Mouse (Mus musculus): ENCODE results near the gene Gstm7. TPM values are rescaled to one million over a fixed set of nuclear protein-coding genes. Genes with fewer than 3 reads are reported as not detected.
"Not testable (repeated sequence)": the region's sequence is repeated elsewhere in the genome, so short reads cannot be mapped to it uniquely, and the experiment has no call there.

Gstm7 gene
- 1 to 10 TPM; 1.4 to 2.1 TPM for polyA plus RNA-seq (2017; shearing (Covaris generic))

DNA sequence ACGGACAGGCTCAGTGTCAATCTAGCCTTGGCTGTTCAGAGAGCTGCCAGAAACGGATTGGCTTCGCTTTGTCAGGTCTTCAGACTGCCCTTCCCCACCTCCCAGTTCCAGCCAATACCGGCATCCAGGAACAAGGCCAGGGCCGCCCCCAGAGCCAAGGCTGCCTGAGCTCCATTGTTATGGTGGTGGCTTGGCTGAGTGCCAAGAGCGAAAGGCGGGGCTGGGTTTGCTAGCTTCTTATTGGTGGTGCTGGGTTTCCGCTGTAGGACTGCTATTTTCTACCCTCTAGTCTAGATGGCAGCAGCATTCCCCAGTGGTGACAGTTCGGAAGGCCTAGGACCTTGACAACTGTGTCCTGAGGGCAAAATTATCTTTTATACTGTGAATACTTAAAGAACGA is at the start of gene Gstm7:
Gene Gstm7 (minus strand): TSS at position 148 of the 400 bp plus-strand sequence.
- ATAC-seq: peak; percentile 97

DNA sequence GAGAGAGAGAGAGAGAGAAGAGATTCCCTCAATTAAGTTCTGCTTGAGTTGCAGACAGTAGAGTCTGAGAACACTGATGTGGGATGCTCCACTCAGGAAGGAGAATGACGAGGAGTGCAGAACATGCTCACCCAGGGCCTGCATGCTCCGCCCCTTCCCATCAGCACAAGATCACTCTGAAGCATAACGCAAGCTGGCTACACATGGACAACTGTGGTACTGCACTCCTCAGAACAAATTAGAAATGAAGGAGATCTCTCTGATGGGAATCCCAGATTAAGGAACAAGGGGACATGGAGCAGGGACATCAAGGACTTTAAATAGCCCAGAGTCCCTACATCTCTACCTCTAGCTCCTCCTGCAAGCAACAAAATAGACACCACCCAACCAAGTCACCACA is 49.6 kb upstream of the Gstm7 start:
- no peak for ATAC-seq

DNA sequence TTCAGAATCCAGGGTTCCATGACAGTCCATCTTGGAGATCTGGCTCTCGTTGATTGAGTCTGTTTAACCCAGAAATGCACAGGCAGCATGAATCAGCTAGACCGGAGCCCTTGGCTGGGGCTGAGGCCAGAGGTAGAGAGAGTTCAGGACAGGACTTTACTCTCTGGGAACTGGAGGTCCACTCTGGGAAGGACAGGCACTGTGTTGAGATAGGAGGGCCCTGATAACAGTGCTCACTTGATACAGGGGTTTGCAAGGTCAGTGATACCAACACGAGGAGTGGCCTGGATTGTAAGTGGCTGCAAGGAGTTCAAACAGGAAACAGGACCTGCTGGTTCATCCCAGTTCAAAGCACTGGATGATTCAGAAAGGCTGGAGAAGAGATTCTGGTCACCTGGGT is 46.1 kb upstream of the Gstm7 start:
- no peak for ATAC-seq

DNA sequence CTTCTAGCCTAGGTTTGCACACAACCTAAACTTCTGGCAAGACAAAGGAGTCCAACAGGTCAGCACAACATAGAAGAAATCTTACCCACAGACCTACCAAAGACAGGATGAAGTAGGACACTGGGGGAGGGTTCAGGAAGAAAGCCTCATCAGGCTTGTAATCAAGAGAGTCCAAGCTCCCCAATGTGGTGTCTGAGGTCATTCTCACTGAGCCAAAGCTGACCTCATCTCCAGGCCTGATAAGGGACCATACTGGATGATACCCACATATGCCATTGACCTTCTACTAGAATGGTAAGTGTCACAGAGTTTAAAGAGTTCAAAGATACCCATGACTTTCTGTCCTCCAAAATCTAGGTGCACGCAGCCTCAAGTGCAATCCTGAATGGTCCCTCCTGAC is 42.6 kb upstream of the Gstm7 start:
- no peak for ATAC-seq

DNA sequence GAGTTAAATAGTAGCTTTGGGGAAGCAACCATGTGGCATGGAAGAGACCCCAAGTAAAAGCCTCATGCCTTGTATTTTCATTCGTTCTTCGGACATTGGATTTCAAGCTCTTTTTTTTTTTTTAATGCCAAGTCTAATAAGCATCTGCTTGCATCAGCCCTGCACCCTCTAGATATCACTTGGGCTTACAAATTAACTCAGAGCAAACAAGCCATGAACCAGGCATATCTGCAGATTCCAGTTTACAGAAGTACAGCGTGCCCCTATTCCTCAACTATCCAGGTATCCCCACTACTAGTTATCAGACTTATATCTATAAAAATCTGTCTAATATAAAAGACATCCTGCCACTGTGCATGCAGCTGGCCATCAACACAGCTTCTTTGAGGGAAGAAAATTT is 40.5 kb upstream of the Gstm7 start:
- no peak for ATAC-seq

DNA sequence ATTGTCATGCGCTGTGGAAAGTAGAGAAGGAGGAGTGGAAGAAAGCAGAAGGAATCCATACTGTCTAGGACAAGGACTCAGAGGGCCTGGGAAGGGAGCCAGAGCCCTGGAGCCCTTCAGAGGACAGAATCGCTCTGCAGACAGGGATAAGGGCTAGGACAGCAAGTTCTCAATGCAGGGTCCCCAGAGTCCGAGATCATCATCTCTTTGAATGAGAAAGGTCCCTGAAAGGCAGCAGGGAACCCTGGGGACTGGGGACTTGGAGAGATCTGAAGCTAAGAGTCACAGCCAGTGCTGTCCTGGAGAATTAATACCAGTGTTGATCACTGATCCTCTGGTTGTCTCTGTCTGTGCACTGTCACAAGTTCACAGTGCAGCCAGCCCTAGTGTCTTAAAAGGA is 39.5 kb upstream of the Gstm7 start:
- not testable (repeated sequence) for ATAC-seq

DNA sequence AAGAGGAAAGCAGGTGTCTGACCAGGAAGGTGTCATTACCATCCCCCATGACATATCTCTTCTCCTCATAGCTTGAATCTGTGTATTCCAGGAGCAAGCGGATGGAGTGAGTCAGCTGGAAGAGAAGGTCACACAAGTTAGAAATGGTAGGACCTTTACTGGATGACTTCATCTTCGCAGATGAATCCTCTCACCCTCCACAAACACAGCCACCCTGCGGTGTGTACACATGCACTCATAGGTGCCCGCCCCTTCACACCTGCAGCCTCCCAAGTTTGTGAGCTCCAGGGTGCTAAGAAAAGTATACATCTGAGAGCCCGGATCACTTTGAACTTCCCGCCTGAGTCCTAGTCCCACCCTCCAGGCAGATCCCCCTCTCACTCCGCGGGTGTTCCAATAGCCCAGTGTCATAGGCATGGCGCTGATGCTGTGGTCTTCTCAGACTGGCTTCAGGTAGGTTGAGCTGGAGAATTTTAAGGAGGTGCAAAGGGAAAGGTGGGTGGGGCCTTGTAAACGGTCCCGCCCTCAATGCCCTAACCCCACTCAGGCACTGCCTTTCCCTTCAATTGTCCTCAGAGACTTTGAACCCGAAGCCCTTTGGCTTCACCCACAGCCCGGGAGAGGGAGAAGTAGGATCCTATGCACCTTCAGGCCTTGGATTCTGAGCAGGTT is 37.2 kb upstream of the Gstm7 start, which contains the start of gene Gstm3:
Gene Gstm3 (minus strand): TSS at position 560 of the 672 bp plus-strand sequence.
- no peak for ATAC-seq

DNA sequence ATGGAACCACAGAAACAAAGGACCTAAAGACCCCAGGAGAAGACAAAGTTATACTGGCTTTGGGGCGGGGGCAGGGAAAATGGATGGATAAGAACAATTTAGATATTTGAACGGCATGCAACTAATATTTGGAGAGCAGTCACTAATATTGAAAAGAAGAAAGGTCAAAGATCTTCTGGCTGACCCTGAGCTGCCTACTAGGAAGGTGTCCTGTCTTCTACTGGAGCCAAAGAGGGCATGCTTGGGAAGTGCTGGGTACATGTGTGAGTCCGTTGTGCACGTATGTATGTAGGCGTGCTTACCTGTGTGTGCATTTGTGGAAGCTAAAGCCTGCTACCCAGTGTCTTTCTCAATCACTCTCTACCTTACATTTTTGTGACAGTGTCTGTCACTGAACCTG is 35.0 kb upstream of the Gstm7 start:
- ATAC-seq: no peak

DNA sequence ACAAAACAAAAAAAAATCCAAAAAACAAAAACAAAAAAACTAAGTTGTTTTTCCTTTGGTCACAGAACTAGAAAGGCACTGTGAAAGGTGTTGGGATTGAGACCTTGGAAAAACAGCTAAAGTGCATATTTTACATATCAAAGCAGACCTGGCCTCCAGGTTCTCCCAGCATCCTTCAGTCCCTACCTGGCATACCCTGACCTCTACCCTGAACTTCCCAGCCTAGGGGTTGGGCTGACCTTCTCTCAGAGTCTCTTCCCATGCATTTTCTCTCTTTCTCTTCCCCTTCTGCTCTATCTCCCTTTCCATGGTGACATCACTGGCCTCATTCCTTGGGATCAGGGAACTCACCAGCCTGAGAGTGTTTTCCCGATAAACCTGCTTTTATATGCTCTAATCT is 34.0 kb upstream of the Gstm7 start:
- ATAC-seq: no peak

DNA sequence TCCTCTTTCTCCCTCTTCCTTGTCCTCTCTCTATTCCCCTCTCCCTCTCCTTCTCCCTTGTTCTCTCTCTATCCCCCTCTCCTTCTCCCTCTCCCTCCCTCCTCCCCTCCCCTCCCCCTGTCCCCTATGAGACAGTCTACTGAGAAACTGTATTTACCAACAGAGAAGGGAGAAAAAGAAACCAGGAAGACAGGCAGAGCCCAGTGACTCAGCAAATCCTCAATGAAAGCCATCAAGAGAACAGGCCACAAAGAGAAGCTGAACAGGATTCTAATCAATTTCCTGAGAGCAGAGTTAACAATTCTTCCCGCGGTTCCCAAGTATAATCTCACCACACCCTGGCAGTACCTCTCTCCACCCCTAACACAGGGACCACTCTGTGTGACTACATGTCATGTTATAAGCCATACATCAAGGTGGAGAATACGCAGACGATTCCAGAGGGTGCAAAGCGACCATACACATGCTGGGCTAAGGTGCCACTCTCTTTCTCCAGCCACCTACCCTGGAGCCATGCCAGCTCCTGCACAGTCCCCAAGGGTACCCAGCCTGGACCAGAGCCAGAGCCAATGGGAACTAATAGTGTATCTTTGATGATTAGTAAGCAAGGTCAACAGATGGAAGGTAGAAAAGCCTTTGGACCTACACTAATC is 33.2 kb upstream of the Gstm7 start:
- ATAC-seq: no peak

DNA sequence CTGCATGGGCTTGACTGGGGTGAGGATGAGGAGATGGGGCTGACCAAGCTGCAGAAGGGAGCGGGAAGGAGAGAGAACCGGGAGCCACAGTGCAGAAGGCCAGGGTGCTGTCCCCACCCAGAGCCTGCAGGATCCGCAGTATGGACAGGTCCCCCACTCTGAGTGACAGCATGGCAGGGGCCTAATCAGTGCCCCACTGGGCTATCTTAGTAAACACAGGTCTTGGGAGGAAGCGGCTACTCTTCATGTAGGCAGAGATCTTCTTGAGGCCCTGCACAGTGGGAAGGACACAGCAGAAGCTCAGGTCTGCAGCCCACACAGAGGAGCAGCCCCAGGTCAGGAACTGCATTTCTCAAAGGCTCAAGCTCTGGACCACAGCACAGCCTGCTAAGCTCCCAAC is 32.4 kb upstream of the Gstm7 start:
- ATAC-seq: no peak

DNA sequence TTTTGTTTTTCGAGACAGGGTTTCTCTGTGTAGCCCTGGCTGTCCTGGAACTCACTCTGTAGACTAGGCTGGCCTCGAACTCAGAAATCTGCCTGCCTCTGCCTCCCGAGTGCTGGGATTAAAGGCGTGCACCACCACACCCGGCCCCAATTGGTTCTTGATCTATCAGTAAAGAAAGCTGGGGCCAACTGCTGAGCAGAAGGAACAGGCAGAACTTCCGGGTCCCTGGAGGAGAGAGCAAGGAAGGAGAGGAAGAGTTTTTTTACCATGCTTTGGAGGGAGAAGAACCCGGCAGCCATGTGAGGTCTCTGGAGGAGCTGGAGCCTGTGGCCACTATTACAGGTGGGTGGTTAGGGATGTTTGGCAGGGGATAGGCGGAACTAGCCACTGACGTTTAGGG is 23.6 kb upstream of the Gstm7 start:
- ATAC-seq: not testable (repeated sequence)

DNA sequence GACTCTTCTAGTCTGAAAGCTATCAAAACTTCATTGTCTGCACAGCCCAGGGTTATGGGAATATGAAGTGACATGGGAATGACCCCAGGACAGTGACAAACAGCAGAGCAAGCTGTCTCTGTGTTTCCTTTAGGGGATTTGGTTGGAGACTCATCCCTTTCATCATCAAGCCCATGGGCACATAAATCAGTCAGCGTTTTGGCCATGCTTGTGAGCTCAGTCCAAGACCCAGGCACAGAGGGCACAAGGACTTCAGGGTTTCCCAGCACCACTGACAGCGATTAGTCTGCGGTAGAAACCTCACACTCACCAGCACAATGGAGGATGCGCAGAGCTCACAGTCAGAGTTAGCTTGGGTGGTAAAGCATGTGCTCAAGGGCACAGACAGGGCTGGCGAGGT is 22.3 kb upstream of the Gstm7 start:
- ATAC-seq: no peak

DNA sequence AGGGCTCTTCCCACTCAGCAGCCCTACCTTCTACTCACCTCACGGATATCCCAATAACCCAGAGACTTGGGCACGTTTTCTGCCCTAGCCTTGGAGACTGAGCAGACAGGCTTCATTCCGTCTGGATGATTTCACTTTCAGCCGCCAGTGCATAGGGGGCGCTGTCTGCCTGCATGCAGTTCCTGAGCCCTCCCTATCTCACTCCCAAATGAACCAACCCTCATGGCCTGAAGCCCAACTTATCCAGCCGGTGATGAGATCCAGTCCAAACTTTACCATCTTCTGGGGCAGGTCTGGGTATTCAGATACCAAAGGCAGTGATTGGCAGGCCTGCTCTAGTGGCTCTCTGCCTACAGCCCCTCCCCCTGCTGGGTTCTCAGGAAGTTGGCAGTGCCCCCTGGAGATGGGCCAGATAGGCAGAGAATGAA is 21.7 kb upstream of the Gstm7 start:
- no peak for ATAC-seq

DNA sequence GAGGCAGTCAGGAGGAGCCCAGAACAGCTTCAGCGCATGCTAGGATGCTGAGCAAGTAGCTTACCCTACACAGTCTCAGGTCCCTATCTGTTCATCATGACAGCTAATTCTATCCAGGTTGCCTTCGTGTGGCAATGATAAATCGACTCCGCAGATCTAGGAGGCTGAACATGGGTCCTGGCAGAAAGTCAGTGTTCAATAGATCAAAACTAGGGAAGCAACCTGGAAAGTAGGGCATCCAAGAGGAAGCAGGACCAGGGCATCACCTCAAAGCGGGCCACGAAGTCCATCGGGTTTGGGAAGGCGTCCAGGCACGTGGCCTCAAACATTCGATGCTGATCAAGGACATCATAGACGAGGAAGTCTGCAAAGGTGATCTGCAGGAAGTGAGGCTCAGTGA is 18.9 kb upstream of the Gstm7 start:
- no peak for ATAC-seq

DNA sequence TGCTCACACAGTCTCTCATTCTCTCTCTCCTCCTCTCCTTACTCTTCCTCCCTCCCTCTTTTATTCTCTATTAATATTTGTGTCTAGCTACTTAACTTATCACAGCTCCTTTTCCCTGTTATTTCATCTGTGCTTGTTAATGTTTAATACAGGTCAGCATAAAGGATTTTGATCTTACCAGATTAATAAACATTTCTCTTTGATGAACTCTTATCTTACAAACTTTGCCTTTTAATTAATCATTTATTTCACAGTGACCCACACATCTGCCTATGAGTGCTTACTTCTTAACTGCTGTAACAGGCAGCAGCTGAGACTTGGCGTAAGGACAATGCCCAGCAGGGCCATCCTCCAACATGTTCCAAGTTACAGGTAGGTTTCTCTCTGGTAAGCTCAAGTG is 17.8 kb upstream of the Gstm7 start:
- ATAC-seq: not testable (repeated sequence)

DNA sequence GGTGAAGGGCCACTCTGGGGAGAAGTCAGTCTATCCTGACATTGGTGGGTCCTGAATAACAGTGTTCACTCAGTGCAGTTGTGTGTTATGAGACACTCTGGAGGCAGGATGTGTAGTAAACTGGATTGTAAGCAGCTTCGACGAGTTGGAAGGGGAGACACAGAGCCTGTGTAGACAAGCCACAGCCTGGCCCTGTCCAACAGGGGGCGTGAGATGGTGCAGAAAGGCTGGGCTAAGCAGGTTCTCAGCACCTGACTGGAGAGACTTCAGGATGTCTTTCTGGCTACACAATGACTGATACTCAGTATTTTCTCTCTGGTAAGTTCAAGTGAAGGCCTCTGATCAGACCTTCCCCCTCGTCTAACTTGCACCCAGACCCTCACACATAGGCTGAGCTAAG is 14.1 kb upstream of the Gstm7 start:
- no peak for ATAC-seq

DNA sequence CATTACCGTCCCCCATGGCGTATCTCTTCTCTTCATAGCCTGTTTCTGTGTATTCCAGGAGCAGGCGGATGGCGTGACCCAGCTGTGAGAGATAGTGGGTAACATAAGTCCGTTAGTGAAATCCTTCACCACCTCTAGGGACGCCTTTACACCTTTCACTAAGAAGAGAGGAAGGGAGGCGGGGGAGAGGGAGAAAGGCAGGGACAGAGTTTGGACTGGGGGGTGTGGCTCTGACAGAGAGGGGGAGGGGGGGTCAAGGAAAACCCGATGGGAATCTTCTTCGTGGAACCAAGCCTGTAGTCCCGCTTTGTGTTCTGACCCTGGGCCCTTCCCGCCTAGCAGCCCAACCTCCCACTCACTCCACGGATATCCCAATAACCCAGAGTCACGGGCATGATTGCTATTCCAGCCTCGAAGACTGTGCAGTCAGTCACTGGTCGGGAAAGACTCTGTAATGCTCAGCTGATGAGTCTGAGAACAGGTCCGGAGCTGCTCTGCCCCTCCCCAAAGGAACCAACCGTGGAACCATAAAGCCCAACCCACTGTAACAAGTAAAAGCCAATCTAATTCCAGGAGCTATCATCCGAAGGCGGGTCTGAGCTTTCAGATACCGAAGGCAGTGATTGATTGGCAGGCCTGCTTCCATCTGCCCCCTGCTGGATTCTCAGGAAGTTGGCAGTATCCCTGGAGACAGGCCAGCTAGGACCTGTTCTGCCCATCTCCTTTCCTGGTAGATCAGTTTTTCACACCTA is 11.8 kb upstream of the Gstm7 start, which contains the start of gene Gstm6:
Gene Gstm6 (minus strand): TSS at position 511 of the 752 bp plus-strand sequence.
- ATAC-seq: no peak

DNA sequence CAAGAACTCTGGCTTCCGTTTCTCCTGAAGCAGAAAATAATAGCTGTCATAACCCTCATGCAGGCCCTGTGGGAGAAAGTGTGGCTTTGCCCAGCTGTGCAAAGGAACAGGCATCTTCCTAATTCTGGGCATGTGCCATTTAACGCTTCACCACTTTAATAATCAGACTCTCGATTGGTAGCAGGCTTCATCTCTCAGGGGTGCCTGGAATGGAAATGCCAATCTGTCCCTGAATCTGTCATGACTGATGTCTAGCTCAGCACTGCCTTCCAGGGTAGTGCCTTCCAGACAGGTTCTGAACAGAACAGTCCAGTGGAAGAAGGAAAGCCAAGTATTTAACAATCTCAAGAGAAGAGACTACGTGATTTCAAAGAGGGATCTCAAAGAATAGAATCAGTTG is 9.6 kb upstream of the Gstm7 start:
- ATAC-seq: no peak

DNA sequence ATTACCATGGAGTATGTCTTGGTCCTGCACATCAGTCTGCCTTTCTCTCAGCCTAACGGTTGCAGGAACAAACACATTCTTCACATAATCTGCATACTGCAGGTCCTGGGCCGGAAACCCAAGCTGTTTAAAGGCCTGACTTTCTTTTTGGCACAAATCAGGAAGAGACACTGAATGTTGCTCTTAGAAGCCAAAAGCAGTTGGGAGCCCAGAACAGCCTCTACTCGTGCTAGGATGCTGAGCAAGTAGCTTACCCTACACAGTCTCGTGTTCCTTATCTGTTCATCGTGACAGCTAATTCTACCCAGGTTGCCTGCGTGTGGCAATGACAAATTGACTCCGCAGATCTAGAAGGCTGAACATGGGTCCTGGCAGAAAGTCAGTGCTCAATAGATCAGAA is 8.9 kb upstream of the Gstm7 start:
- ATAC-seq: no peak

DNA sequence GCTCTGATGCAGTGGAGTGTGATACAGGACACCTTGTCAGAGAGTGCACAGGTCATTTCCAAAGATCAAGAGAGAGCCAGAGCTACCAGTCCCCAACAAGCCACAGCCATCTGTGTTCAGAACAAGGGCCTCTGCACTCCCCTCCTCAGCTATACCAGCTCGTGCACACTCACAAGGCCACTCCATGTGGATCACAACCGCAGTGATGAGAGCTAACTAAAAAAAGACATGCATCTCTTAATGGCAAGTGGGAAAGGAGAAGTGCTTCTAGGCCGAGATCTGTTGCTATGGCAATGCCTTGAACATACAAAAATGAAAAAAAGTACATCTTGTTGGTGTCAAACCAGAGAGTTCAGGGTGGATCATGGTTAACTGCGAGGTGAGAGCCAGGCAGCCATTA is 8.2 kb upstream of the Gstm7 start:
- ATAC-seq: no peak

DNA sequence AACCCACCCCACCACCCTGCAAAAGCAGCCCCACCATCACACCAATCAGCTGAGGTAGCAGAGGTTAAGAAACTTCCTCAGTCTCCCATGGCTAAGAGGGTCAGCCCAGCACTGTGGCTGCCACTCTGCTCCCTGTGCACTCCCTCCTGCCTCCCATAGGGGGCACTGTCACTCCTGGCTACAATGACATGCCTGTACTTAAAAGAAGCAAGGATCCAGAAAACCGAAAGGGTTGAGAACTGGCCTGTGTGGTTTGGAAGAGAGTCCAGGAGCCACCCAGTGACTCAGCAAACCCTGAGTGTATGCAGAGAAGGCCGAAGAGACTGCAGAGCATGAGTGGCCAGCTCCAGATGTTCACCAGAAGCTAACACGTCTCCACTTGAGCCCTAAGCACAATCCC is 7.8 kb upstream of the Gstm7 start:
- ATAC-seq: no peak

DNA sequence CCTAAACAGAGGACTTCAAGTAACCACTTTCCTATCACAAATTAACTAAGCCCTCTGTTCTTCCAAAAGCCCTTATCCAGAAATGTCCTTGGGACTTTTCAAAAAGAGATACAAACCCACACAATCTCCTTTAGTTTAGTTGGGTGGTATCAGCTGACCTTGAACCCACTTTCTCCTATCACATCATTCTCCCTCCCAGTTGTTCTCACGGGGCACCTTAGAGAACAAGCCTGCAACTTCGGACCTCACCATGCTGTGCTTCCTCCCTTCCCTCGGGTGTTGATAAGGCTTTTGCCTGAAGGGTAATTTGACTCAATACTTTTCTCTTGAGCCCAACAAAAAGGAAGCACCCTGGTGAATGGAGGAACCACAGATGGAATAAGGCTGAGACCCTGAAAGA is 4.3 kb upstream of the Gstm7 start:
- no peak for ATAC-seq

DNA sequence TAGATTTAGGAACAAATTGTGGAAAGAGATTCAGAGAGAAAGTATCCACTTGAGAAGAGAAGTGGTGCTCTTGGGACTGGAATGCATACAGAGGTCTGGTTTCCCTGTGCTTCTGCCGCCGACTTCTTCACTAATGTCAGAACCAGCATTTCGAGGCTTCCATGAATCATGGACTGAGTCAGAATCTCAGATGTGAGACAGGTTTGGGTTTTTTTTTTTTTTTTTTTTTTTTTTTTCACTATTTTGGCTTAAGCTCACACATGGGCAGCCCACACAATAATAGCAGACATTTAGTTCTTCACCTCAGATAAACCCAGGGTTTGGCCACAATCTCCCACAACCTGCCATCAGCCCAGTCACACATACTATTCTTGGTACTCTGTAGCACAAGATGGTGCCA is 3.7 kb upstream of the Gstm7 start:
- no peak for ATAC-seq
